Mouse (Mus musculus) ES-Bruce4 (cell line): Measurements from ENCODE around the gene Glg1. TPM values are rescaled to one million over a fixed set of nuclear protein-coding genes. Genes with fewer than 3 reads are reported as not detected.

Experiments
- H3K27ac ChIP-seq: 2 replicates; pipeline ENCODE4 v1.5.1; 2012; ENCODE audit warnings: low read length, inconsistent platforms; ENCODE audit not compliant: insufficient read depth
- H3K27me3 ChIP-seq: 2 replicates; pipeline ENCODE4 v1.6.1; 2012; ENCODE audit warnings: mild to moderate bottlenecking, low read length, inconsistent platforms; ENCODE audit not compliant: control insufficient read depth, poor library complexity, insufficient read depth, severe bottlenecking
- H3K36me3 ChIP-seq: 2 replicates; pipeline ENCODE4 v1.6.1; 2012; ENCODE audit warnings: inconsistent platforms, mild to moderate bottlenecking, low read length, moderate library complexity; ENCODE audit not compliant: control insufficient read depth, poor library complexity, insufficient read depth, severe bottlenecking
- H3K4me1 ChIP-seq: one replicate; pipeline ENCODE4 v1.8.1; 2011; ENCODE audit warnings: low read length; ENCODE audit not compliant: control insufficient read depth, insufficient read depth
- H3K4me3 ChIP-seq: 2 replicates; pipeline ENCODE4 v1.5.1; 2011; ENCODE audit warnings: low read depth, mild to moderate bottlenecking, low read length
- H3K9ac ChIP-seq: 2 replicates; pipeline ENCODE4 v1.6.1; 2012; ENCODE audit warnings: low read depth, mild to moderate bottlenecking, inconsistent platforms; ENCODE audit not compliant: poor library complexity, severe bottlenecking
- H3K9me3 ChIP-seq: replicated peaks from 2 replicates; pipeline ENCODE4 v1.6.1; 2012; ENCODE audit warnings: mild to moderate bottlenecking, low read length, inconsistent platforms; ENCODE audit not compliant: control insufficient read depth, poor library complexity, insufficient read depth, severe bottlenecking
- CTCF ChIP-seq: IDR thresholded peaks from one replicate; pipeline ENCODE4 v1.8.1; 2011; ENCODE audit warnings: low read depth, low read length
- EP300 ChIP-seq: IDR thresholded peaks from 2 replicates; pipeline ENCODE4 v1.6.1; 2011; ENCODE audit warnings: low read depth, low read length; ENCODE audit not compliant: insufficient read depth
- POLR2A ChIP-seq: IDR thresholded peaks from one replicate; pipeline ENCODE4 v1.8.1; 2011; ENCODE audit warnings: low read length; ENCODE audit not compliant: insufficient read depth
- polyA plus RNA-seq: library from polyadenylated mRNA; stranded (reverse); fragments of >200 nt; gene quantifications from 2 replicates; pipeline ENCODE4 v1.2.4, GENCODE M21; 2011; ENCODE audit warnings: low read depth; ENCODE audit not compliant: missing spikeins, insufficient read depth, insufficient read length

Glg1 gene
- polyA plus RNA-seq, 1 experiment = 78.3 TPM

GRCm38 (mm10) chr8:111142521-111142920, 116.5 kb downstream of the Glg1 start:
- Histone ChIP-seq H3K27ac (no peak overlapping the region), H3K27me3 (no peaks in the 10 kb centered on the region), H3K9ac (no peak overlapping the region), H3K9me3 (no peaks in the 10 kb centered on the region), H3K36me3 (peaks cover 2% of the 10 kb centered on the region; the same call in 1 of the 2 replicates), H3K4me1 (no peaks in the 10 kb centered on the region), H3K4me3 (no peak overlapping the region)
- no peak for TF ChIP-seq EP300
- no peak for TF ChIP-seq CTCF
- no peak for TF ChIP-seq POLR2A

- no peaks in the 10 kb centered on the region for H3K9me3 ChIP-seq
- TF ChIP-seq POLR2A = no peak
- no peak for TF ChIP-seq EP300
- no peak for TF ChIP-seq CTCF
- H3K27ac ChIP-seq = no peak overlapping the region
- peaks cover 42% of the 10 kb centered on the region for H3K36me3 ChIP-seq
- H3K27me3 ChIP-seq = no peaks in the 10 kb centered on the region
- H3K4me1 ChIP-seq = no peaks in the 10 kb centered on the region
- no peak overlapping the region for H3K9ac ChIP-seq
- H3K4me3 ChIP-seq = no peak overlapping the region
Observed at GRCm38 (mm10) chr8:111130756-111131155, 128.3 kb downstream of the Glg1 start.

GRCm38 (mm10) chr8:111119481-111119880, 139.5 kb downstream of the Glg1 start:
- no peaks in the 10 kb centered on the region for H3K9me3 ChIP-seq
- H3K27me3 ChIP-seq = no peaks in the 10 kb centered on the region
- TF ChIP-seq EP300 (no peak), CTCF (no peak), POLR2A (no peak)
- no peak overlapping the region for H3K9ac ChIP-seq
- H3K4me3 ChIP-seq = no peak overlapping the region
- H3K4me1 ChIP-seq = no peaks in the 10 kb centered on the region
- H3K27ac ChIP-seq = no peak overlapping the region
- peaks cover 42% of the 10 kb centered on the region for H3K36me3 ChIP-seq

- Histone ChIP-seq H3K36me3 (peaks cover 31% of the 10 kb centered on the region), H3K27me3 (no peaks in the 10 kb centered on the region), H3K9me3 (no peaks in the 10 kb centered on the region), H3K4me3 (no peak overlapping the region), H3K4me1 (no peaks in the 10 kb centered on the region), H3K9ac (no peak overlapping the region), H3K27ac (no peak overlapping the region)
- TF ChIP-seq EP300 (no peak), POLR2A (no peak), CTCF (no peak)
Observed at GRCm38 (mm10) chr8:111114891-111115290, 144.1 kb downstream of the Glg1 start.

Other genes with a start within 250 kb of the Glg1 start
- gene Ddx19b, start 227.5 kb downstream of the Glg1 start, polyA plus RNA-seq = 23.5 and 24.8 TPM in 2 replicates
- 146 and 153 TPM in 2 replicates for gene Aars, start 226.1 kb downstream of the Glg1 start, polyA plus RNA-seq
- gene Exosc6, start 202.9 kb downstream of the Glg1 start, polyA plus RNA-seq = not detected in 2 replicates
- gene Clec18a, start 166.8 kb downstream of the Glg1 start, polyA plus RNA-seq = not detected in 2 replicates
- 19.0 and 22.4 TPM in 2 replicates for gene Pdpr, start 164.6 kb downstream of the Glg1 start, polyA plus RNA-seq
- gene Rfwd3, start 41.0 kb upstream of the Glg1 start, polyA plus RNA-seq = 76.1 and 80.6 TPM in 2 replicates
- 0.61 and 1.3 TPM in 2 replicates for gene Mlkl, start 79.0 kb upstream of the Glg1 start, polyA plus RNA-seq
- 0.35 and 0.69 TPM in 2 replicates for gene Fa2h, start 134.6 kb upstream of the Glg1 start, polyA plus RNA-seq